Mouse (Mus musculus) heart, embryonic 16.5 days (tissue): ENCODE results near the gene Efl1. TPM values are rescaled to one million over a fixed set of nuclear protein-coding genes. Genes with fewer than 3 reads are reported as not detected.

Experiments
- polyA plus RNA-seq: library from polyadenylated mRNA; unstranded; fragments of >200 nt; fragmentation: Nextera tagmentation; extraction: Ambion mirVana; gene quantifications from 2 replicates; pipeline ENCODE4 v1.2.1, GENCODE M21; 2015

The Efl1 gene
- polyA plus RNA-seq, 1 experiment from 2014 or later, result 15.0 TPM

Other genes with a start within 250 kb of the Efl1 start
- gene Saxo2, start 86 bp upstream of the Efl1 start, polyA plus RNA-seq, result 6.6 and 8.7 TPM in 2 replicates
- gene Mex3b, start 218.7 kb downstream of the Efl1 start, polyA plus RNA-seq, result 4.7 and 5.2 TPM in 2 replicates